Mouse (Mus musculus): ENCODE measurements at regions not wholly inside any gene's neighbourhood (a gene's known extent, or its start where the extent isn't known, plus 50 kb on each side); places are given as distances from the start of the nearest gene placed in this dataset.

GRCm38 (mm10) chr10:96499274-96499673 lies 117.5 kb upstream of the Btg1 start:
- dilution Hi-C loops (cut with MboI; ENCODE audit: extremely low pct_ligation_motif_present, extremely low pct_unique_long_range_greater_than_20kb, low sequenced_read_pairs): no loop called here
- Histone ChIP-seq H3K9me3 (replicated peaks; ENCODE audit: low read length) (no peaks in the 10 kb centered on the region), H3K4me2 (ENCODE audit: insufficient read depth, low read depth, poor library complexity, severe bottlenecking) (no peak overlapping the region), H3K9ac (ENCODE audit: insufficient read depth, low read depth) (no peak overlapping the region), H3K4me3 (replicated peaks in 1 of 3; ENCODE audit: low read depth in 2 of 3, low read length in 2 of 3, poor library complexity in 1 of 3) (no peak overlapping the region), H3K36me3 (replicated peaks in 1 of 2; ENCODE audit: control insufficient read depth in 1 of 2, insufficient read depth in 1 of 2, low read length in 1 of 2) (no peaks in the 10 kb centered on the region), H3K79me2 (replicated peaks; ENCODE audit: control insufficient read depth, extremely low read depth, insufficient read depth, poor library complexity, severe bottlenecking) (no peaks in the 10 kb centered on the region), H3K27me3 (replicated peaks) (no peaks in the 10 kb centered on the region), H3K27ac (ENCODE audit: insufficient read depth, low read depth) (no peak overlapping the region), H3K4me1 (ENCODE audit: control insufficient read depth in 1 of 2, insufficient read depth in 2 of 2) (no peaks in the 10 kb centered on the region)
- DNase-seq (ENCODE audit: extremely low read depth): no peak
- TF ChIP-seq POLR2A (IDR thresholded peaks at IDR 0.05; ENCODE audit: low read depth, low read length) (no peak), MAX (IDR thresholded peaks at IDR 0.05; ENCODE audit: low read length) (no peak), SMC3 (IDR thresholded peaks at IDR 0.05; ENCODE audit: low read depth, low read length) (no peak), HCFC1 (IDR thresholded peaks at IDR 0.05; ENCODE audit: low read depth, low read length) (no peak)
- in situ Hi-C loops (cut with MboI; ENCODE audit: low pct_ligation_motif_present, low pct_unique_long_range_greater_than_20kb, low sequenced_read_pairs): no loop called here

- no peaks in the 10 kb centered on the region for H3K9me3 ChIP-seq (replicated peaks; ENCODE audit: low read length)
- no peaks in the 10 kb centered on the region for H3K4me1 ChIP-seq (ENCODE audit: control insufficient read depth in 1 of 2, insufficient read depth in 2 of 2)
- dilution Hi-C loops (cut with MboI; ENCODE audit: extremely low pct_ligation_motif_present, extremely low pct_unique_long_range_greater_than_20kb, low sequenced_read_pairs): no loop called here
- no peaks in the 10 kb centered on the region for H3K27me3 ChIP-seq (replicated peaks)
- no peak for DNase-seq (ENCODE audit: extremely low read depth)
- H3K79me2 ChIP-seq (replicated peaks; ENCODE audit: control insufficient read depth, extremely low read depth, insufficient read depth, poor library complexity, severe bottlenecking): no peaks in the 10 kb centered on the region
- TF ChIP-seq JUN (IDR thresholded peaks at IDR 0.05; ENCODE audit: insufficient read depth, low read depth, low read length) (no peak), TCF12 (IDR thresholded peaks at IDR 0.05; ENCODE audit: low read depth, low read length) (no peak), MAZ (IDR thresholded peaks at IDR 0.05; ENCODE audit: low read depth, low read length) (no peak), CTCF (conservative IDR thresholded peaks at IDR 0.05 in 1 of 2, IDR thresholded peaks at IDR 0.05 in 1 of 2; ENCODE audit: low read depth in 2 of 2, low read length in 2 of 2) (no peak), GABPA (IDR thresholded peaks at IDR 0.05; ENCODE audit: insufficient replicate concordance, low read depth, low read length) (no peak), RAD21 (IDR thresholded peaks at IDR 0.05; ENCODE audit: low read depth, low read length) (no peak), ZC3H11A (IDR thresholded peaks at IDR 0.05; ENCODE audit: low read depth, low read length) (no peak), USF1 (IDR thresholded peaks at IDR 0.05; ENCODE audit: low read depth, low read length) (no peak), EP300 (IDR thresholded peaks at IDR 0.05; ENCODE audit: low read length) (no peak), E2F4 (IDR thresholded peaks at IDR 0.05; ENCODE audit: insufficient replicate concordance, low read depth, low read length) (no peak), MEF2A (IDR thresholded peaks at IDR 0.05; ENCODE audit: borderline replicate concordance, low read depth, low read length) (no peak), PAX5 (IDR thresholded peaks at IDR 0.05; ENCODE audit: low read length) (no peak), SMC3 (IDR thresholded peaks at IDR 0.05; ENCODE audit: low read depth, low read length) (no peak), JUND (conservative IDR thresholded peaks at IDR 0.05; ENCODE audit: low read depth, low read length) (no peak), POLR2A (IDR thresholded peaks at IDR 0.05; ENCODE audit: low read depth, low read length) (no peak)
- no peak overlapping the region for H3K4me2 ChIP-seq (ENCODE audit: insufficient read depth, low read depth, poor library complexity, severe bottlenecking)
- H3K36me3 ChIP-seq (replicated peaks in 1 of 2; ENCODE audit: control insufficient read depth in 1 of 2, insufficient read depth in 1 of 2, low read length in 1 of 2): no peaks in the 10 kb centered on the region
- H3K27ac ChIP-seq (ENCODE audit: insufficient read depth, low read depth): no peak overlapping the region
- H3K4me3 ChIP-seq (replicated peaks in 1 of 3; ENCODE audit: low read depth in 2 of 3, low read length in 2 of 3, poor library complexity in 1 of 3): no peak overlapping the region
- in situ Hi-C loops (cut with MboI; ENCODE audit: low pct_ligation_motif_present, low pct_unique_long_range_greater_than_20kb, low sequenced_read_pairs): no loop called here
- no peak overlapping the region for H3K9ac ChIP-seq (ENCODE audit: insufficient read depth, low read depth)
Observed at GRCm38 (mm10) chr10:96502090-96502728, 114.6 kb upstream of the Btg1 start.

All from CH12.LX (cell line).